Mouse (Mus musculus) stomach, postnatal 0 days (tissue): Measurements from ENCODE around the gene Ubqln4. TPM values are rescaled to one million over a fixed set of nuclear protein-coding genes. Genes with fewer than 3 reads are reported as not detected.

Experiments used
- ATAC-seq: fragments of 200-750 bp; cut with Nextera tagmentation; 2 replicates; pipeline ENCODE4 v1.8.0; 2017; ENCODE audit not compliant: low FRiP score, low TSS enrichment
- DNase-seq: peaks from one replicate; pipeline ENCODE4 v3.0.0-alpha.2; 2016; ENCODE audit warnings: low spot score
- H3K27ac ChIP-seq: fragments of 300-500 bp; sonication (generic); replicated peaks from 2 replicates; pipeline ENCODE4 v1.5.1; 2014; ENCODE audit warnings: mild to moderate bottlenecking, control low read depth
- H3K27me3 ChIP-seq: fragments of 300-500 bp; sonication (generic); 2 replicates; pipeline ENCODE4 v1.6.1; 2014; ENCODE audit warnings: low read length; ENCODE audit not compliant: control insufficient read depth, insufficient read depth
- H3K36me3 ChIP-seq: fragments of 300-500 bp; sonication (generic); 2 replicates; pipeline ENCODE4 v1.6.1; 2014; ENCODE audit warnings: low read length, mixed read lengths; ENCODE audit not compliant: control insufficient read depth, insufficient read depth
- H3K4me1 ChIP-seq: fragments of 300-500 bp; sonication (generic); replicated peaks from 2 replicates; pipeline ENCODE4 v1.6.1; 2014; ENCODE audit warnings: antibody characterized with exemption; ENCODE audit not compliant: control insufficient read depth, insufficient read depth
- H3K4me2 ChIP-seq: fragments of 300-500 bp; sonication (generic); replicated peaks from 2 replicates; pipeline ENCODE4 v1.6.1; 2014; ENCODE audit warnings: low read depth, mild to moderate bottlenecking, control low read depth, moderate library complexity
- H3K4me3 ChIP-seq: fragments of 300-500 bp; sonication (generic); 2 replicates; pipeline ENCODE4 v1.5.1; 2014; ENCODE audit warnings: low read depth, low read length, control low read depth
- H3K9ac ChIP-seq: fragments of 300-500 bp; sonication (generic); 2 replicates; pipeline ENCODE4 v1.6.1; 2014; ENCODE audit warnings: mild to moderate bottlenecking, low read length, control low read depth, mixed read lengths
- H3K9me3 ChIP-seq: fragments of 300-500 bp; sonication (generic); 2 replicates; pipeline ENCODE4 v1.6.1; 2016; ENCODE audit warnings: low read length; ENCODE audit not compliant: control insufficient read depth
- CTCF ChIP-seq: IDR thresholded peaks from 2 replicates; pipeline ENCODE4 v1.5.1; 2016; ENCODE audit warnings: antibody characterized with exemption, low read depth, mild to moderate bottlenecking, moderate library complexity
- EP300 ChIP-seq: optimal IDR thresholded peaks from 2 replicates; pipeline ENCODE3; 2016; ENCODE audit warnings: antibody characterized with exemption
- WGBS: fragments of 180-500 bp; shearing (Covaris S2); extraction: QIAGEN DNeasy Blood & Tissue Kit; methylation state at CpG from one replicate; pipeline ENCODE4 v1.1.7; 2014; 5-methylcytosine and 5-hydroxymethylcytosine counted together
- polyA plus RNA-seq: library from polyadenylated mRNA; unstranded; fragments of >200 nt; fragmentation: Nextera tagmentation; extraction: Ambion mirVana; gene quantifications from 2 replicates; pipeline ENCODE4 v1.2.1, GENCODE M21; 2015

The Ubqln4 gene
- polyA plus RNA-seq, 1 experiment from 2014 or later = 19.5 TPM

GRCm38 (mm10) chr3:88521156-88521555 lies 32.4 kb upstream of the Ubqln4 start:
- WGBS = 94% methylated on average over 6 of the region's 6 CpGs
- Histone ChIP-seq H3K4me3 (no peak overlapping the region), H3K9me3 (no peaks in the 10 kb centered on the region), H3K4me2 (no peak overlapping the region), H3K4me1 (peaks cover 3% of the 10 kb centered on the region; the same call in 1 of the 2 replicates), H3K27me3 (no peaks in the 10 kb centered on the region), H3K27ac (no peak overlapping the region), H3K9ac (no peak overlapping the region), H3K36me3 (no peaks in the 10 kb centered on the region)
- DNase-seq (no peak), ATAC-seq (no peak)
- no peak for TF ChIP-seq EP300
- TF ChIP-seq CTCF = no peak

- peaks cover 3% of the 10 kb centered on the region; the same call in 1 of the 2 replicates for H3K4me1 ChIP-seq
- 32% methylated on average over 9 of the region's 9 CpGs for WGBS
- H3K27me3 ChIP-seq = no peaks in the 10 kb centered on the region
- no peak overlapping the region for H3K9ac ChIP-seq
- peak; percentile 76 for DNase-seq
- H3K36me3 ChIP-seq = no peaks in the 10 kb centered on the region
- no peak overlapping the region for H3K4me3 ChIP-seq
- H3K4me2 ChIP-seq = no peak overlapping the region
- H3K9me3 ChIP-seq = no peaks in the 10 kb centered on the region
- TF ChIP-seq EP300 (no peak), CTCF (peak; percentile 98)
- peak; percentile 41; the same call in 1 of the 2 replicates for ATAC-seq
- H3K27ac ChIP-seq = no peak overlapping the region
These were observed 31.7 kb upstream of the Ubqln4 start for GRCm38 (mm10) chr3:88521803-88522331.

- Histone ChIP-seq H3K36me3 (no peaks in the 10 kb centered on the region), H3K9me3 (no peaks in the 10 kb centered on the region), H3K4me3 (no peak overlapping the region), H3K27ac (no peak overlapping the region), H3K27me3 (no peaks in the 10 kb centered on the region), H3K9ac (no peak overlapping the region), H3K4me2 (no peak overlapping the region), H3K4me1 (peaks cover 3% of the 10 kb centered on the region; the same call in 1 of the 2 replicates)
- DNase-seq = no peak
- ATAC-seq = no peak
- WGBS = 71% methylated on average over 8 of the region's 8 CpGs
- TF ChIP-seq EP300 (no peak), CTCF (no peak)
These were observed 30.5 kb upstream of the Ubqln4 start for GRCm38 (mm10) chr3:88523027-88523426.

- H3K4me2 ChIP-seq = no peak overlapping the region
- no peaks in the 10 kb centered on the region for H3K36me3 ChIP-seq
- TF ChIP-seq CTCF (peak; percentile 17; the same call in 1 of the 2 replicates), EP300 (no peak)
- peaks cover 3% of the 10 kb centered on the region; the same call in 1 of the 2 replicates for H3K4me1 ChIP-seq
- H3K27me3 ChIP-seq = no peaks in the 10 kb centered on the region
- WGBS = 79% methylated on average over 5 of the region's 5 CpGs
- H3K9ac ChIP-seq = no peak overlapping the region
- no peaks in the 10 kb centered on the region for H3K9me3 ChIP-seq
- no peak for ATAC-seq
- no peak overlapping the region for H3K27ac ChIP-seq
- DNase-seq = no peak
- H3K4me3 ChIP-seq = no peak overlapping the region
These were observed 28.5 kb upstream of the Ubqln4 start for GRCm38 (mm10) chr3:88525021-88525420.

GRCm38 (mm10) chr3:88526157-88527131 lies 27.1 kb upstream of the Ubqln4 start:
- peak; percentile 100 for TF ChIP-seq CTCF
- no peak for TF ChIP-seq EP300
- no peak overlapping the region for H3K4me3 ChIP-seq
- no peaks in the 10 kb centered on the region for H3K9me3 ChIP-seq
- H3K27me3 ChIP-seq = no peaks in the 10 kb centered on the region
- ATAC-seq (peak; percentile 86), DNase-seq (peak; percentile 94)
- H3K36me3 ChIP-seq = no peaks in the 10 kb centered on the region
- H3K9ac ChIP-seq = no peak overlapping the region
- 31% methylated on average over 17 of the region's 17 CpGs for WGBS
- H3K4me2 ChIP-seq = no peak overlapping the region
- peaks cover 3% of the 10 kb centered on the region; the same call in 1 of the 2 replicates for H3K4me1 ChIP-seq
- no peak overlapping the region for H3K27ac ChIP-seq
